Mouse (Mus musculus) adrenal gland, adult (tissue): ENCODE measurements around the gene Babam2.

ENCODE experiments used
- DNase-seq, 2 experiments: peaks; one replicate each; pipeline ENCODE4 v3.0.0; 2022 to 2023; ENCODE audit warnings: low spot score in 1 of 2; ENCODE audit not compliant: inconsistent age in 2 of 2

Gene Babam2

GRCm38 (mm10) chr5:32033621-32034020 is 336.1 kb downstream of the Babam2 start:
- DNase-seq = no peak

GRCm38 (mm10) chr5:32034475-32035054 is 337.1 kb downstream of the Babam2 start:
- DNase-seq = peak in 1 of 2 experiments; percentile 72

- DNase-seq = peak; percentile 44 to 77
These were observed 338.3 kb downstream of the Babam2 start for GRCm38 (mm10) chr5:32035721-32036320.

- no peak for DNase-seq
These were observed 339.4 kb downstream of the Babam2 start for GRCm38 (mm10) chr5:32036896-32037295.

GRCm38 (mm10) chr5:32037546-32037945 is 340.1 kb downstream of the Babam2 start:
- DNase-seq = no peak

GRCm38 (mm10) chr5:32038994-32039393 is 341.5 kb downstream of the Babam2 start:
- DNase-seq = no peak

- DNase-seq = no peak
These were observed 342.0 kb downstream of the Babam2 start for GRCm38 (mm10) chr5:32039511-32039910.

- no peak for DNase-seq
These were observed 345.7 kb downstream of the Babam2 start for GRCm38 (mm10) chr5:32043153-32043552.

- DNase-seq = no peak
These were observed 346.5 kb downstream of the Babam2 start for GRCm38 (mm10) chr5:32043996-32044395.

- no peak for DNase-seq
These were observed 354.4 kb downstream of the Babam2 start for GRCm38 (mm10) chr5:32051899-32052298.

- DNase-seq = no peak
These were observed 355.0 kb downstream of the Babam2 start for GRCm38 (mm10) chr5:32052467-32052866.

- no peak for DNase-seq
These were observed 356.0 kb downstream of the Babam2 start for GRCm38 (mm10) chr5:32053476-32053875.

GRCm38 (mm10) chr5:32055676-32056075 is 358.2 kb downstream of the Babam2 start:
- DNase-seq = no peak

- no peak for DNase-seq
These were observed 358.6 kb downstream of the Babam2 start for GRCm38 (mm10) chr5:32056126-32056525.

- no peak for DNase-seq
These were observed 361.2 kb downstream of the Babam2 start for GRCm38 (mm10) chr5:32058481-32059253.

- DNase-seq = no peak
These were observed 361.8 kb downstream of the Babam2 start for GRCm38 (mm10) chr5:32059254-32059796.

GRCm38 (mm10) chr5:32060485-32060884 is 363.0 kb downstream of the Babam2 start:
- no peak for DNase-seq

- DNase-seq = peak; percentile 38 to 68
These were observed 364.4 kb downstream of the Babam2 start for GRCm38 (mm10) chr5:32061854-32062253.

GRCm38 (mm10) chr5:32064341-32065105 is 367.0 kb downstream of the Babam2 start:
- no peak for DNase-seq

- no peak for DNase-seq
These were observed 368.7 kb downstream of the Babam2 start for GRCm38 (mm10) chr5:32066015-32066734.
